11 mouse cellular contexts compared by ENCODE assay signal in genomic region chr13:111819618-111820385, GRCm38 (mm10).
"Had no signal": no experiment of that assay in that cellular context is flagged by ENCODE, and none has a peak within 500 bp of the region (broad histone marks: within the 10 kb centered on the region; RNA-seq: fewer than 3 reads in every experiment).

No protein-coding gene starts in this region.

- H3K4me1 ChIP-seq: neural tube, embryonic 12.5 days; stomach, embryonic 15.5 days had no signal

- H3K36me3 ChIP-seq: intestine, embryonic 15.5 days; limb, embryonic 10.5 days; neural tube, embryonic 12.5 days; stomach, embryonic 15.5 days had no signal

- DNase-seq: lung, postnatal 36 days; midbrain, embryonic 14.5 days; right cerebral cortex, postnatal 14 days; thymus, adult 2 months; thymus, postnatal 25 days had no signal

- H3K4me3 ChIP-seq: intestine, embryonic 15.5 days; limb, embryonic 10.5 days; neural tube, embryonic 12.5 days; stomach, embryonic 15.5 days had no signal

- H3K4me2 ChIP-seq: intestine, embryonic 15.5 days; liver, embryonic 11.5 days; neural tube, embryonic 12.5 days; stomach, embryonic 15.5 days had no signal

- H3K9me3 ChIP-seq: intestine, embryonic 15.5 days; limb, embryonic 10.5 days; neural tube, embryonic 12.5 days; stomach, embryonic 15.5 days had no signal

- H3K27ac ChIP-seq: intestine, embryonic 15.5 days; kidney, postnatal 0 days; limb, embryonic 10.5 days; neural tube, embryonic 12.5 days; stomach, embryonic 15.5 days had no signal

- H3K9ac ChIP-seq: intestine, embryonic 15.5 days; neural tube, embryonic 12.5 days; stomach, embryonic 15.5 days had no signal

- H3K27me3 ChIP-seq: intestine, embryonic 15.5 days; neural tube, embryonic 12.5 days; stomach, embryonic 15.5 days had no signal
